Mouse (Mus musculus): ENCODE results near the gene Supt3.

DNA sequence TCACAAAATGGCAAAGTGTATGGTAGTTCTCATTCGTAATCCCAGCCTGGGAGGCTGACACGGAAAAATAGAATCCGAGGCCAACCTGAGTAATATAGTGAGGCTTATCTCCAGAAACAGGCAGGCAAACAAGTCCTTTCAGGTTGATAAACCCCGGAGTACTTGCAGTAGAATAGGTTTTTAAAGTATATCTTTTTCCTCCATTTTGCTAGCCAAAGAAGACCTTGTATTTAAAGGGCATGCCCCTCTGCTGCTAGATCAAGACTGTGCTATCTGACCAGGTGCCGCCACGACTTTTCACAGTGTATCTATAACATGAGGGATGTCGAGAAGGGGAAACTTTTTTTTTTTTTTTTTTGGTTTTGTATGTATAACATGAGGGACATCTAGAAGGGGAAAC lies 324.1 kb downstream of the Supt3 start:
- TF ChIP-seq CTCF (IDR thresholded peaks at IDR 0.05; ENCODE audit: low read depth, low read length) (no peak), POLR2A (IDR thresholded peaks at IDR 0.05; ENCODE audit: insufficient read depth, low read length) (no peak), EP300 (IDR thresholded peaks at IDR 0.05; ENCODE audit: insufficient read depth, low read depth, low read length) (no peak)

All from ES-Bruce4 (cell line).